Mouse (Mus musculus): ENCODE data around the gene Zfp646.
A peak's percentile ranks its signal among the peaks of the same experiment; 100 is the strongest.

Gene Zfp646

DNA sequence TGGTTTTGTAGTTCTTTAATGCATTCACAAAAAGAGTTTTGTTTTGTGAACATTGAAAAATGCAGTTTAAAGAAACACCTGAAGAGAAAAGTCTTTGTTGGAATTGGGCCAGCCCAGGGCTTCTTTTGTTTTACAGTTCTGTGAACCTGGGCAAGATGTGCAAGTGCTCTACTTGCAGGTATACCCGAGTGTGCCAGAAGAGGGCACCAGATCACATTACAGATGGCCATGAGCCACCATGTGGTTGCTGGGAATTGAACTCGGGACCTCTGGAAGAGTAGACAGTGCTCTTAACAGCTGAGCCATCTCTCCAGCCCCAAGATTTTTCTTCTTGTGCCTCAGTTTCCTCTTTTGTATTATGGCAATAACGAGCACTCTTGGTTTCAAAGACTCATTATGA, 42.2 kb downstream of the Zfp646 start:
- no peak for DNase-seq (ENCODE audit: extremely low spot score, low read depth, low spot score)

DNA sequence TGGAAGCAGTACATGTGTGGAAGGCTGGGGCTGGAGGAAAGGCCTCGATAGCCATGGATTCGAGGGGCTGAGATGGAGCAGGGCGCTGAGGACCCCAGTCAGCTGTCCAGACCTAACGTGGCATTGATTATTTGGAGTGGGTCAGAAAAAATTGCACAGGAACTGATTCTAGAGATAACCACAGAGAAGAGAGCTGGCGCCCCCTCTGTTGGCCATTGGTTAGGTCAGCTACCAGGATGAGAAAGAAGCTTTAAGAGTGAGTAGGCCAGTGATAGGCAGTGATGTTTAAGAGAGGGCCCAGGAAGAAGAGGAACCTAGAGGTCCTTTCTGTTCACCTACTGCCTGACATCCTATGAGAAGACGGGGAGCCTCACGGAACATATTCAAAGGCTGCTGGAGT, 43.3 kb downstream of the Zfp646 start:
- no peak for DNase-seq (ENCODE audit: extremely low spot score, low read depth, low spot score)

DNA sequence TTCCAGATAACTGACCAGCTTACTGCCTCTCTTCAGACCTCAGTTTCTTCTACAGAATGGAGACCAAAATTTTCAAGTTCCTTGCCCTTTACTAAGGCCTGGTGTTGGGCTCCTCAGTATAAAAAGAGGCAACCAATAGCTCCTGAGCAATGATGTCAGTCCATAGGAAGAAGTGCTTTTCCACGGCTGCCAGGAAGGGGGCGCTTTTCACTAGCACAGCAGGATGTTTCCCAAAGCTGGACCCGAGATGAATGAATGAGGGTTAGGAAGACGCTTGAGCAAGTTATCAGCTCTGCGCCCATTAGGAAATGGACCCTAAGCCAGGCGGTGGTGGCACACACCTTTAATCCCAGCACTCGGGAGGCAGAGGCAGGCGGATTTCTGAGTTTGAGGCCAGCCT, 45.5 kb downstream of the Zfp646 start:
- no peak for DNase-seq (ENCODE audit: extremely low spot score, low read depth, low spot score)

DNA sequence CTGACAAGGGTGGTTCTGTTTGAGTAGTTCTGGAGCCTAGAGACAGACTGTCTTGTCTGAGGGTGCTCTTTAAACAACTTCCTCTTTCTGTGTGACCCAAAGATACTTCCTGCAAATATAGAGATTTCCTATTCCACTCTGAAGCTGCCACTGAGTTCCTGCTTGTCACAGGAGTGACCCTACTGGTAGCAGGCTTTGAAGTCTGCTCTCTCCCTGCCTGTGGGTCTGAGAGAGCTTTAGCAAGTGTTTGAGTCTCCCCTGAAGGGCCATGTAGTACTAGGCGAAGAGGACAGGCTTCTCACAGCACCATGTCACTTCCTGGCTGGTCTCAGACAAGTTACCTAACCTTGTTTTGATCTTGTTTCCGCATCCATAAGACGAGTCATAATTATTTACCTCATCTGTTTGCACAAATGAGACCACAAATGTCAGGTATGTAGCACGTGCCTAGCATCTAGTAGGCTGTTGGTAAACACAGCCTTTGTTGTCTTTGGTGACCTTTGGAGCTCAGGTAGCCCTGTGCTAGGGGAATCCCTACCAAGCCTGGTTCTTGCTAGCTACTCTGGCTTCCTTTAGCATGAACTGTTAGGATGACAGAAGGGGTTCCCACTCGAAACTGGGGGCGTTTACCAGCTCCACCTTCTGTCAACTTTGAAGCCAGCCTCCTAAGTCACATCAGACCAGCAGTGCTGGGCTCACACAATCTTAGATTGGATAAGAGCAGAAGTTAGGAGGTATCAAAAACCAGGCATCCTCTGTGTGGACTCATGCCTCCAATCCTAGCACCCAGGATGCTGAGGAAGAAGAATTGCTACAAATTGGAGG, 46.6 kb downstream of the Zfp646 start:
- DNase-seq (ENCODE audit: extremely low spot score, low read depth, low spot score): no peak

DNA sequence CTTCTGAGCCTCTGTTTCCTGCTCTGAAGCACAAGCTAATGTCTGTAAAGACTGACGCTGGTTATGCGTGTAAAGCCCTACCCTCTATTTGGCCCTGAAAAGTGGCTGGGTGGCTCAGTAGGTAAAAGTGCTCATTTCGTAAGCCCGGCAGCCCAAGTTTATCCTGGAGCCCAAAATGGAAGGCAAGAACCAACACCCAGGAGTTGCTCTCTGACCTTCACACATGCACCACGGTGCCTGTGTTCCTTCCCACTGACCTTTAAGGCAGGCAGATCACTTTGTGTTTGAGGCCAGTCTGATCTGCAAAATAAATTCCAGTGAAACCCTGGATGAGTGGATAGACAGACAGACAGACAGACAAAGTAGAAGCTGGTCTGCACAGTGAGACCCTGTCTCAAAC, 47.7 kb downstream of the Zfp646 start:
- no peak for DNase-seq (ENCODE audit: extremely low spot score, low read depth, low spot score)

DNA sequence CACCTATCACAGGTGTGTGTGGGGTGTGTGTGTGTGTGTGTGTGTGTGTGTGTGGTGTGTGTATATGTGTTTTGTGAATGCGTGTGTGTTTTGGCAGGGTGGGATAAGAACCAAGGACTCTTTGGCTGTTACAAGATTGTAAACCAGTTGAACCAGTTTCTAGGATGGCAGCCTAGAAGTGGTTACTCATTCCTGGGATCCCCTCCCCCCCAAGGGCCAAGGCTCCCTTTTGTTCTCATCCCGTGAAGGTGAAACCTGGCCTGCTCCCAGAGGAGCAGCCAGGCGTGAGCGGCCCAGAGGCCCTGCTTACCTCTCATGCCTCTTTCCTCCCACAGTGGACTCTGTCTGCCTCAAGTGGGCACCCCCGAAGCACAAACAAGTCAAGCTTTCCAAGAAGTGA, 49.2 kb downstream of the Zfp646 start:
- no peak for DNase-seq (ENCODE audit: extremely low spot score, low read depth, low spot score)

DNA sequence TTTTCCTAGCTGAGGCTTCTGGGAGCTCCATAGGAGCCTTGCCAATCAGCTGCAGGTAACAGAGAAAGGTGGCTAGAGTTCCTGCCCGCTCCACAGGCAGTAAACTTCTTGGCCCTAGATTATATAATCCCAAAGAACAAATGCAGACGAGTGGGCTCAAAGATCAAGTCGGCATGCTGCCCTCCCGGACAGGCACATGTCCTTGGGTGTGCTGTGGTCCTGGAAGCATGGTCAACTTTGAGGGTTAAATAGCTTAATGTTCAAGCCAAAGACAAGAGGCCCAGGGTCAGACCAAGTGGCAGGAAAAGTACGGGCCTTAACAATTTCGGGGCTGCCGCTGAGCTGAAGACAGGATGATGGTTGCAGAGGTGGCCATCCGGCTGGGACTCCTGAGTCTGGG, 50.0 kb downstream of the Zfp646 start:
- DNase-seq (ENCODE audit: extremely low spot score, low read depth, low spot score): no peak

DNA sequence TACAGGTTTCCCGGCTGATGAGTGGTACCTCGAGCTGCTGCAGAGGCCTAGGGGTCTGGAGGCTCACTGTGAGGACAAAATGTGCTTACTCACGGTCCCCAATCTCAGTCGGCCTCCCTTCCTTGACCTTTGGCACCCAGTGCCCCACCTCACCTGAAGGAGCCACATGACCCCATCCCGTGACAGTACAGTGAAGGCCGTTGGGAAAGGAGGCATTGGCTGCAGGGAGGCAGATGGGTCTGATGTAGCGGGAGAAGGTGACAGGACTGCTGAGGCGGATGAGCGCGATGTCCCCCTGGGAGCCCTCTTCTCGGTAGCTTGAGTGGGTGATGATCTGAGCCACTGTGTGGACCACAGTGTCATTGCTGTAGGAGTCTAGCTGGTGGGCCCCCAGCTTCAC, 50.8 kb downstream of the Zfp646 start:
- no peak for DNase-seq (ENCODE audit: extremely low spot score, low read depth, low spot score)

DNA sequence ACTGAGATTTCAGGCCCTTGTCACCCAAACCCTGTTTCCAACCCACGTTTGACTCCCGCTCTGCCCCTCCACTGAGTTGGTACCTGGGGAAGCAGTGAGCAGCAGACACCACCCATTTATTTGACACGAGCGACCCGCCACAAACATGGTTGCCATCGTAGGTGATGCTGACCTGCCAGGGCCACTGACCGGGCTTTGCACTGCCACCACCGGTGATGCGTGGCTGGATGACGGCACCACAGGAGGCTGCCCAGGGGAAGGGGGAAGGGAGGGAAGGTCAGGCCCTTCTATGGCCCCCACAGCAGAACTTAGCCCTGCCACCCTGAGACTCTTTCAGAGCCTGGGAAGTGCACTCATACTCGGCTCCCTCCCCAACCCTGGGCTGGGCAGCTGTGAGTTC, 51.7 kb downstream of the Zfp646 start:
- DNase-seq (ENCODE audit: extremely low spot score, low read depth, low spot score): no peak

DNA sequence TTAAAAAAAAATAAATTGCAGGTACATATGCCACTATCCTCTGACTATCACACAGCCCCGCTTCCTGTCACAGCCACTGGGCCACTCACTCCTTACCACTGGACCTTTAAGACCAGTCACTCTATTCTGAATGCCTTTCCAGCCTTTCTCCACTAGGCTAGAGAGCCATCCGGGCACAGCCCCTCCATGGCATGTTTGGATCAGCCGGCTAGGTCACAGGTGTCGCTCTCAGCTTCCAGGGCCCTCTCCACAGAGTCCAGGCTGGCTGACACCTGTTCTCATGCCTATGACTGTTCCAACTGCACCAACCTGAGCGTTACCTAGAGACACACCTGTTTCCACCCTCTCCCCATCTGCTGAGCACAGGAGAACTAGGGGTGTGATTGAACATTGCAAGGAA, 52.6 kb downstream of the Zfp646 start:
- DNase-seq (ENCODE audit: extremely low spot score, low read depth, low spot score): no peak

DNA sequence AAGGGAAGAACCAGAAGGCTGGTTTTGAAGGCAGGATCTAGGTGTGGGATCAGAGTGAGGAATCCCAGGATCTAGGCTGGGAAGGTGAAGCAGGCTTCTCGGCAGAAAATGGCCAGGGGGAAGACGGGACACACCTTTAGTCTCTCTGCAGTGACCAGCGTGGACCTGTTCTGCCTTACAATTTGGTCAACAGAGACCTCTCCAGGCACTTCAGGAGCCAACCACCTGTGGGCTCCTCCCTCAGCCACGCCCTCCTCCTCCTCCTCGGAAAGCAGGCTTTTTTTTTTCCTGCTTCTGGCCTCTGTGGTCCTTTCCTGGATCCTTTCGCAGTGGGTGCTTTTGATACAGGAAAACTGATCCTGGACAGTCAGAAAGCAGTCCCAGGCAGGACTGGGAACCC, 53.9 kb downstream of the Zfp646 start, which contains the start of gene Prss8:
Gene Prss8 (minus strand): TSS at position 182 of the 400 bp plus-strand sequence.
- DNase-seq (ENCODE audit: extremely low spot score, low read depth, low spot score): no peak

DNA sequence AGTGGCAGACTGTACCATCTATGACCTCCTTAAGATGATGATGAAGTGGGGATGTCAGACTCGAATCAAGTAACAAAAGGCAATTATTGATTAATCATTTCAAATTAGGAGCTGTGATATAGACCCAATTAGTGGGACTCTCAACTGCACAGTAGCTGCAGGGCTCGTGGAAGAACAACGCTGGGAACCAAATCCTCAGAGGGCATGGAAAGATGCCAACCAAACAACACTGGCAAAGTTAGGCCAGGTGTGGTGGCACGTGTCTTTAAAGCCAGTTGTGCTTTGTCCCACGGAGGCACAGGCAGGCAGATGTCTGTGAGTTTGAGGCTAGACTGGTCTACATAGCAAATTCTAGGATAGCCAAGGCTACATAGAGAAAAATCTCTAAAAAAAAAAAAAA, 54.6 kb downstream of the Zfp646 start:
- DNase-seq (ENCODE audit: extremely low spot score, low read depth, low spot score): no peak

DNA sequence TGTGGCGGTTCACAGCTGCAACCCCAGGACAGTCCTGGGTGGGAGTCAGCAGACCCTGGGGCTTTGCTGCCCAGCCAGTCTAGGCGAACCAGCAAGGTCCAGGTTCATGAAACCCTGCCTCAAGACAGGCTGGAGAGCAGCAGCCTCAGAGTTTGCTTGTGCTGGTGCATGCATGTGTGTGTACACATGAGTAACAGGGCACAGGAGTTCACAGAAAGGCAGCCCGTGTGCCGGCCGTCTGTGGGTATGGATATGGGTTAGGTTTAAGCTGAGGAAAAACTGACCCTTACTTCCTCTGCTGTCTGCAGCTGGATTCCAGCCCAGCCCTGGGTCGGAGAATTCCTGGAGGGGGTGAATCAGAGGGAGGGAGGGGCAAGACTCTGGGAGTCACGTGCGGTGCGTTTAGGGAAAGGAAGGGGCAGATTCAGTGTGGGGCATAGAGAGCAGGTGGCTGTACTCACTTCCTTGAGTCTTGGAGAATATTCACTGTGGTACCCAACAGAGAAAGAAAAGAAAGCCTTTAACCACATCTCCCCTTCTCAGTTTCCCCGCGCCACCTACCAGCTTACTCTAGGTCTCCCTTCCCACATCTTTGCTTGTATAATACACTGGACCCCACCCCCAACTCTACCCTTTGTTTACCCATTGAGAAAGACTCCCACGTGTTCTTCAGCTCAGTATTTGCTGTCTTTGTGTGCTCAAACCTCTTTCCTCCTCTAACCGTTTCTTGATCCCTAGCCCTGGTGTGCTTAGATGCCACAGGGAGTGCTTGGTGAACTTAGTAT, 55.5 kb downstream of the Zfp646 start:
- DNase-seq (ENCODE audit: extremely low spot score, low read depth, low spot score): no peak

DNA sequence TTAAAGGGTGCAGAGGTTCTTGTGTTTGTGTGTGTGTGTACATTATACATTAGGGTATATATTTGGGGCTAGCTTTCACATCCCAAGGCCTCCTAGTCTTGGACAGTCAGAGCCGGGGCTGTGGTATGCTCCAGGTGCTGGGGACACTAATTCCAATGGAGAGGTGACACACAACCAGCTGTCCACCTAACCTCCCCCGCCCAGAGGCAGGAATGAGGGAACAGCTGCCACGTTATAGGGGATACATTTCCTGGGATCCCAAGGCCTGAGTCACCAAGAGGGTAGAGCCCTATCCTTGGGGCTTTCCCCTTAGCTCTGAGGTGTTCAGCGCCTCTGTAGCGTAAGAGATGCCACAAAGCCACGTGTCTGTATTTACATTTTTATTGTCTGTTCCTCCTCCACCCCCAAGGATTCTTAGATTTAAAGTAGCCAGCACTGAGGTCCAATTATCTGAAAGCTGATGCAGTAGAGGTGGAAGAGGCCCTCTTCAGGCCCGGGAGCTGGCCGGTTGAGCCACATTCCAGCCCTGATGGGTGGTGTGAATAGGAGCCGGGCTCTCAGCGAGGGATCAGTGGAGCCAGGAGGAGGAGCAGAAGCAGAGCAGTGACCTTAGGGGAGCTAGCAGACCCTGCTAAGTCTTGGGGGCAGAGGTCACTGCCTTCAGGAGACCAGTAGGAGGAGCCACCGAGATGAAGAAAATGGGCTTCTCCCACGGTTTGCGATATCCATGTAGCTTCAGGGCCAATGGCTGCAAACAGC, 56.4 kb downstream of the Zfp646 start:
- no peak for DNase-seq (ENCODE audit: extremely low spot score, low read depth, low spot score)

DNA sequence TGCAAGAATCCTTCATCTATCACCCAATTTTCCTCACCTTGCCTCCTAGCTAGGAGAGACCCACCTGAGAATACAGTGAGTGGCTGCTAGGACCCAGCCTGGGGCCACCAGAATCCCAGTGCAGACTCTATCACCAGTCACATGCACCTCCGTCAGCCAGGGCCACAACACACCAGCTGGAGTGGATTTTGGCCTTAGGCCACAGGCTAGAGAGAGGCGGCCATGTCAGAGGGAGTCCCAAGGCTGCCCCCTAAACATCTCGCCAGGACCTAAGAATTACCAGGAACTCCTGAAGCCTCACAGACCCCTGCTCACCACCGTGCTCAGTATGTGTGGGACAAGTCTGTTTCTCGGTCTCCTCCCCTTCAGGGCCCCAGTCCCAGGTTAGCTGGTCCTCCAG, 58.1 kb downstream of the Zfp646 start:
- DNase-seq (ENCODE audit: extremely low spot score, low read depth, low spot score): no peak

DNA sequence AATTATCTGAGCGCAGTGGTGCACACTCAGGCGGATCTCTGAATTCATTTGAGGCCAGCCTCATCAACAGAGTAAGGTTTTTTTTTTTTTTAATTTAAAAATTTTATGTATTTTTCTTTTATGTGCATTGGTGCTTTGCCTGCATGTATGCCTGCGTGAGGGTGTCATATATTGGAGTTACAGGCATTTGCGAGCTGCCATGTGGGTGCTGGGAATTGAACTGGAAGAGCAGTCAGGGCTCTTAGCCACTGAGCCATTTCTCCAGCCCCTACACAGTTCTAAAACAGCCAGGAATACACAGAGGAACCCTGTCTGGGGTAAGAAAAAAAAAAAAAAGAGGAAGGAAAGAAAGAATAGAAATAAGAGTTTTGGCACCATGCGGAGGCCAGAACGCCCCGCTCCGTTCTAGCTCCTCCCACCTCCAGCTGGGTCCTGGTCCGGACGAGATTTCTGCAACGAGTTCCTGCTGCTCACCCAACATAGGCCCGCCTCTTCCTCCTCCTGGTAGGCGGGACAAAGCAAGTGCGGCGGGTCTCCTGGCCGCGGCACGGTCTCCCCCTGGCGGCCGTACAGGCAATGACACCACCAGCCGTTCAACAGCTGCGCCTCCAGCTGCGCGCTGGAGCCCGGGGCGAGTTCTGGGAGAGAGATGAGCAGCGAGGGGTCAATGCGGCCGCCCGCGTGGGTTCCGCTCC, 59.2 kb downstream of the Zfp646 start:
- peak; percentile 77 for DNase-seq (ENCODE audit: extremely low spot score, low read depth, low spot score)
